ENCODE assay signal across 8 mouse cellular contexts in the genomic region with DNA sequence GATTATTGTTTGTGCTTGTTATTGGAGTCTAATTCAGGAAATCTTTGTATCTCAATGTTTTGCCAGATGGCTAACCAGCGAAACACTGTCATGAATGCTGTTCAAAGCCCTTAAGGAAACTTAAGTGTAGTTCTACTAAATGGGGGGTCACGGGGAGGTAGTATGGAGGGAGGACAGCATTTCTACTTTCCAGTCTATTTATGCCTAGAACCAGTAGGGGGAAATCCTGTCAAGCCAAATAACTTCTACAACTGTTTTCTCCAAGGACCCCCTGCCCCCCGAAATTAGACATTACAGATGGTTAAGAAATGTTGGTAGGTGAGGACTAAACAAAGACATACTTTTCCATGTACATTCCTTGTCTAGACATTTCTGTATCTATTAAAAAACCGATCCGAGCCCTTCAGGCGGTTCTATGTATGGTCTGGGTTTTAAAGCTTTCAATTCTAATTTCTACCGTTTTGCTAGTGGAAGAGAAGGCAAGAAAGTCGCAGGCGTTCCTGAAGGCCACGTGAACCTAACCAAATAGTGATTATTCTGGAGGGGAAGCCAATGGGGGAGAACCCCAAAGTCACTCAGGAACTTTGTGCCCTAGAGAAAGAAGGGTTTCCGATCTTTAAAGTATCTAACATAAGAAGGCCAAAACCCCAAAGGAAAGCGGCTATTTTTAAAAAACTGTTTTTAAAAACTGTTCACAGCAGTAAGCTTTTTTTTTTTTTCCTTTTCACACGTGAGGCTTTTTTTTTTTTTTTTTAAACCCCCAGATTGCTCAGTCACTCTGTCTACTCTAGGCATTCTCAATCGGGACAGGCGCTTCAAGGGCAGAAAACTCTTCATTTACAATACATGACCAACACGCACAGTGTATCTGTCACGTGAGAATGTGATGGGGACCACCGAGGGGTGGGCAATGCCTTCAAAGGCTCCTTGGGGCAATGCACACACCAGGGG. TPM values are rescaled to one million over a fixed set of nuclear protein-coding genes. Genes with fewer than 3 reads are reported as not detected.
A peak's percentile ranks its signal among the peaks of the same experiment; 100 is the strongest.
DNase-seq lines count a peak whose midpoint lies in the region; ATAC-seq and TF ChIP-seq lines count a peak whose summit lies in the region.

No protein-coding gene starts in this region.

- no peak for TF ChIP-seq POLR2A in embryonic fibroblast, embryonic 13.5 days (IDR thresholded peaks at IDR 0.05; ENCODE audit: low read depth, low read length)

- peak overlapping the region; percentile 83 for H3K27ac ChIP-seq in gastrocnemius, adult 2 months
- H3K27ac ChIP-seq in embryonic fibroblast, embryonic 13.5 days (ENCODE audit: insufficient read depth, low read length) = no peak overlapping the region
- no peak overlapping the region for H3K27ac ChIP-seq in liver, embryonic 12.5 days

- ATAC-seq in liver, embryonic 12.5 days = no peak

- no peak for DNase-seq in gastrocnemius, adult 2 months
- no peak for DNase-seq in gastrocnemius, adult 18-20 months (ENCODE audit: low spot score)
- DNase-seq in 416B (ENCODE audit: low read depth) = peak; percentile 16
- DNase-seq in layer of hippocampus, adult 18-20 months (ENCODE audit: low spot score in 2 of 2) = no peak
- no peak for DNase-seq in thymus, postnatal 36 days
- DNase-seq in right cerebral cortex, postnatal 36 days (ENCODE audit: low spot score in 2 of 2) = no peak

- TF ChIP-seq CTCF in gastrocnemius, adult 2 months (IDR thresholded peaks at IDR 0.05) = no peak
- no peak for TF ChIP-seq CTCF in embryonic fibroblast, embryonic 13.5 days (IDR thresholded peaks at IDR 0.05; ENCODE audit: borderline replicate concordance, insufficient read depth, low read length)

- peak overlapping the region; percentile 35 for H3K9ac ChIP-seq in liver, embryonic 12.5 days

- intact Hi-C loops in gastrocnemius, adult 2 months (cut with DNase I) = loop anchor here (5.0 kb wide), 1 partner anchor 66 kb away; no protein-coding TSS in a partner anchor

- H3K4me3 ChIP-seq in gastrocnemius, adult 2 months = peak overlapping the region; percentile 93
- peak overlapping the region; percentile 60 for H3K4me3 ChIP-seq in embryonic fibroblast, embryonic 13.5 days (ENCODE audit: insufficient read depth, low read length)
- peak overlapping the region; percentile 66 for H3K4me3 ChIP-seq in liver, embryonic 12.5 days

- H3K9me3 ChIP-seq in liver, embryonic 12.5 days (replicated peaks) = no peaks in the 10 kb centered on the region

- 16% methylated on average over 18 of the region's 18 CpGs for WGBS in liver, embryonic 12.5 days (ENCODE audit: insufficient replicate concordance)

- peaks cover 81% of the 10 kb centered on the region for H3K27me3 ChIP-seq in liver, embryonic 12.5 days (replicated peaks)

- H3K4me1 ChIP-seq in embryonic fibroblast, embryonic 13.5 days (ENCODE audit: control insufficient read depth, insufficient read depth, low read length) = no peaks in the 10 kb centered on the region; the same call in 1 of the 2 replicates
- peaks cover 11% of the 10 kb centered on the region; the same call in 1 of the 2 replicates for H3K4me1 ChIP-seq in liver, embryonic 12.5 days

- H3K4me2 ChIP-seq in liver, embryonic 12.5 days = peak overlapping the region; percentile 90

- H3K36me3 ChIP-seq in liver, embryonic 12.5 days = no peaks in the 10 kb centered on the region

RNA-seq across cellular contexts. Expression of a gene that starts 0.8 kb away (rescaled TPM):
- 1 to 10 TPM in 1 of 2 experiments, under 1 TPM in 1; 0.59 to 1.0 TPM for total RNA-seq in gastrocnemius, adult 2 months (2021)
- total RNA-seq in gastrocnemius, adult 18-20 months (2021) = 1 to 10 TPM; 1.2 to 1.8 TPM
- not detected in 2 replicates for polyA plus RNA-seq in embryonic fibroblast, embryonic 13.5 days (2011; ENCODE audit: insufficient read length, low read depth, missing spikeins)
- polyA plus RNA-seq in liver, embryonic 12.5 days (2016; fragmentation: Nextera tagmentation; extraction: Ambion mirVana) = 0.56 and 0.99 TPM in 2 replicates
- under 1 TPM; 0.33 to 0.45 TPM for total RNA-seq in layer of hippocampus, adult 18-20 months (2021)

RNA-seq across cellular contexts. Expression of a gene that starts 0.9 kb away (rescaled TPM):
- total RNA-seq in gastrocnemius, adult 2 months (2021) = 1 to 10 TPM in 1 of 2 experiments, under 1 TPM in 1; 0.84 to 3.6 TPM
- total RNA-seq in gastrocnemius, adult 18-20 months (2021) = 10 to 100 TPM in 1 of 2 experiments, 1 to 10 TPM in 1; 2.2 to 10.3 TPM
- polyA plus RNA-seq in embryonic fibroblast, embryonic 13.5 days (2011; ENCODE audit: insufficient read length, low read depth, missing spikeins) = not detected in 2 replicates
- not detected in 2 replicates for polyA plus RNA-seq in liver, embryonic 12.5 days (2016; fragmentation: Nextera tagmentation; extraction: Ambion mirVana)
- total RNA-seq in layer of hippocampus, adult 18-20 months (2021) = 1 to 10 TPM; 5.5 to 6.4 TPM
